35 mouse cellular contexts compared by ENCODE assay signal in genomic region chr17:23555243-23555916, GRCm38 (mm10). TPM values are rescaled to one million over a fixed set of nuclear protein-coding genes. Genes with fewer than 3 reads are reported as not detected.
DNase-seq lines count a peak whose midpoint lies in the region; ATAC-seq and TF ChIP-seq lines count a peak whose summit lies in the region.
"Had no signal": no experiment of that assay in that cellular context is flagged by ENCODE, and none has a peak within 500 bp of the region (broad histone marks: within the 10 kb centered on the region; RNA-seq: fewer than 3 reads in every experiment).

No protein-coding gene starts in this region.

- 72% methylated on average over 7 of the region's 7 CpGs for WGBS in heart, embryonic 10.5 days
- 56% methylated on average over 7 of the region's 7 CpGs for WGBS in liver, adult 2 months
- WGBS in liver, embryonic 11.5 days = 82% methylated on average over 7 of the region's 7 CpGs
- 69% methylated on average over 7 of the region's 7 CpGs for WGBS in intestine, embryonic 15.5 days
- 66% methylated on average over 7 of the region's 7 CpGs for WGBS in intestine, embryonic 16.5 days

- H3K4me2 ChIP-seq in liver, embryonic 11.5 days = no peak overlapping the region
- H3K4me2 ChIP-seq in intestine, embryonic 15.5 days (replicated peaks) = 0 out of 2 replicates have a peak overlapping the region, but pooled peaks have one; percentile 28
- peak overlapping the region; percentile 28 for H3K4me2 ChIP-seq in intestine, embryonic 16.5 days (ENCODE audit: low read depth, low read length)
- H3K4me2 ChIP-seq: embryonic facial prominence, embryonic 15.5 days; hindbrain, embryonic 15.5 days; midbrain, embryonic 12.5 days; neural tube, embryonic 12.5 days had no signal

- no peak overlapping the region for H3K4me3 ChIP-seq in heart, embryonic 10.5 days
- no peak overlapping the region for H3K4me3 ChIP-seq in liver, adult 2 months (ENCODE audit: insufficient read depth, low read depth, low read length)
- no peak overlapping the region for H3K4me3 ChIP-seq in liver, embryonic 11.5 days (ENCODE audit: low read depth, low read length)
- no peak overlapping the region for H3K4me3 ChIP-seq in intestine, embryonic 15.5 days (replicated peaks)
- peak overlapping the region; percentile 12 for H3K4me3 ChIP-seq in intestine, embryonic 16.5 days (ENCODE audit: low read length)
- H3K4me3 ChIP-seq: embryonic facial prominence, embryonic 15.5 days; heart, adult 2 months; hindbrain, embryonic 10.5 days; hindbrain, embryonic 15.5 days; midbrain, embryonic 12.5 days; myocyte; neural tube, embryonic 12.5 days had no signal

- intact Hi-C loops in heart, postnatal 25 days (cut with DNase I) = no loop called here

- no peaks in the 10 kb centered on the region for H3K27me3 ChIP-seq in heart, embryonic 10.5 days (ENCODE audit: insufficient read depth, poor library complexity, severe bottlenecking)
- H3K27me3 ChIP-seq in liver, adult 2 months (ENCODE audit: control insufficient read depth, insufficient read depth, low read length) = no peaks in the 10 kb centered on the region
- no peaks in the 10 kb centered on the region for H3K27me3 ChIP-seq in liver, embryonic 11.5 days (replicated peaks; ENCODE audit: control insufficient read depth, insufficient read depth, low read length)
- no peaks in the 10 kb centered on the region for H3K27me3 ChIP-seq in intestine, embryonic 15.5 days (replicated peaks)
- H3K27me3 ChIP-seq in intestine, embryonic 16.5 days (replicated peaks; ENCODE audit: control insufficient read depth, insufficient read depth, low read length) = no peaks in the 10 kb centered on the region
- H3K27me3 ChIP-seq: embryonic facial prominence, embryonic 15.5 days; hindbrain, embryonic 15.5 days; neural tube, embryonic 12.5 days had no signal

- no peak for TF ChIP-seq CTCF in liver, adult 2 months (IDR thresholded peaks at IDR 0.05; ENCODE audit: low read depth, low read length)

- peaks cover 12% of the 10 kb centered on the region for H3K4me1 ChIP-seq in heart, embryonic 10.5 days
- H3K4me1 ChIP-seq in liver, adult 2 months (ENCODE audit: control insufficient read depth, insufficient read depth, low read length) = peaks cover 38% of the 10 kb centered on the region
- peaks cover 8% of the 10 kb centered on the region; the same call in 1 of the 2 replicates for H3K4me1 ChIP-seq in liver, embryonic 11.5 days (replicated peaks; ENCODE audit: control insufficient read depth, insufficient read depth, low read length)
- H3K4me1 ChIP-seq in intestine, embryonic 15.5 days (replicated peaks) = peaks cover 14% of the 10 kb centered on the region
- peaks cover 10% of the 10 kb centered on the region for H3K4me1 ChIP-seq in intestine, embryonic 16.5 days (ENCODE audit: control insufficient read depth, insufficient read depth, low read length)
- H3K4me1 ChIP-seq: midbrain, embryonic 12.5 days had no signal

- H3K79me2 ChIP-seq in liver, adult 2 months (ENCODE audit: control insufficient read depth, insufficient read depth, low read length) = no peaks in the 10 kb centered on the region

- no peak for ATAC-seq in liver, embryonic 11.5 days (replicated peaks; ENCODE audit: low FRiP score)
- ATAC-seq in intestine, embryonic 15.5 days = peak; percentile 59
- peak; percentile 75 for ATAC-seq in intestine, embryonic 16.5 days
- ATAC-seq: forebrain, embryonic 14.5 days; lung, postnatal 0 days had no signal

- no peak for TF ChIP-seq POLR2A in liver, adult 2 months (IDR thresholded peaks at IDR 0.05; ENCODE audit: extremely low read depth, insufficient read depth, low read length)

- H3K9ac ChIP-seq in liver, adult 2 months (ENCODE audit: low read depth, low read length) = peak overlapping the region; percentile 14
- no peak overlapping the region for H3K9ac ChIP-seq in liver, embryonic 11.5 days (ENCODE audit: low read depth, low read length)
- H3K9ac ChIP-seq in intestine, embryonic 15.5 days = no peak overlapping the region
- H3K9ac ChIP-seq in intestine, embryonic 16.5 days (ENCODE audit: low read depth, low read length) = peak overlapping the region; percentile 54
- H3K9ac ChIP-seq: embryonic facial prominence, embryonic 15.5 days; hindbrain, embryonic 15.5 days; midbrain, embryonic 12.5 days; neural tube, embryonic 12.5 days had no signal

- 0 out of 2 replicates have a peak overlapping the region, but pooled peaks have one; percentile 12 for H3K27ac ChIP-seq in heart, embryonic 10.5 days
- peak overlapping the region; percentile 98 for H3K27ac ChIP-seq in liver, adult 2 months (replicated peaks; ENCODE audit: insufficient read depth, low read depth, low read length)
- no peak overlapping the region for H3K27ac ChIP-seq in liver, embryonic 11.5 days (ENCODE audit: low read depth, low read length)
- peak overlapping the region; percentile 42 for H3K27ac ChIP-seq in intestine, embryonic 15.5 days
- H3K27ac ChIP-seq in intestine, embryonic 16.5 days (ENCODE audit: low read length) = peak overlapping the region; percentile 67
- H3K27ac ChIP-seq: embryonic facial prominence, embryonic 15.5 days; heart, adult 2 months; hindbrain, embryonic 10.5 days; hindbrain, embryonic 15.5 days; midbrain, embryonic 12.5 days; neural tube, embryonic 12.5 days had no signal

- H3K36me3 ChIP-seq in heart, embryonic 10.5 days = peaks cover 60% of the 10 kb centered on the region
- H3K36me3 ChIP-seq in liver, adult 2 months (ENCODE audit: control insufficient read depth, insufficient read depth, low read length) = peaks cover 7% of the 10 kb centered on the region; the same call in 1 of the 2 replicates
- H3K36me3 ChIP-seq in liver, embryonic 11.5 days (ENCODE audit: control insufficient read depth, insufficient read depth, low read length) = peaks cover 6% of the 10 kb centered on the region; the same call in 1 of the 2 replicates
- peaks cover 20% of the 10 kb centered on the region for H3K36me3 ChIP-seq in intestine, embryonic 15.5 days
- H3K36me3 ChIP-seq in intestine, embryonic 16.5 days (ENCODE audit: control insufficient read depth, insufficient read depth, low read length) = peaks cover 19% of the 10 kb centered on the region

- H3K9me3 ChIP-seq in heart, embryonic 10.5 days = no peaks in the 10 kb centered on the region
- no peaks in the 10 kb centered on the region for H3K9me3 ChIP-seq in liver, embryonic 11.5 days (ENCODE audit: control insufficient read depth, low read length)
- no peaks in the 10 kb centered on the region for H3K9me3 ChIP-seq in intestine, embryonic 15.5 days
- H3K9me3 ChIP-seq in intestine, embryonic 16.5 days (ENCODE audit: control insufficient read depth, low read length) = no peaks in the 10 kb centered on the region
- H3K9me3 ChIP-seq: embryonic facial prominence, embryonic 15.5 days; hindbrain, embryonic 10.5 days; hindbrain, embryonic 15.5 days; megakaryocyte, embryonic 14.5 days; midbrain, embryonic 12.5 days; neural tube, embryonic 12.5 days had no signal

- DNase-seq in heart, embryonic 10.5 days (ENCODE audit: low spot score) = no peak
- no peak for DNase-seq in heart, postnatal 25 days (ENCODE audit: low spot score)
- peak; percentile 81 for DNase-seq in liver, adult 2 months (ENCODE audit: extremely low read depth, low read depth, low spot score)
- no peak for DNase-seq in liver, embryonic 11.5 days (ENCODE audit: low spot score)
- no peak for DNase-seq in cerebellum, adult 9-11 months
- DNase-seq: adrenal gland, postnatal 25 days; B cell, adult 2 months; cerebellum, adult 11-12 months; cerebellum, postnatal 10 days; gastrocnemius, postnatal 36 days; heart, adult 2 months; kidney, adult 9 months; kidney, postnatal 25 days; lung, adult 18-20 months; lung, postnatal 4 days; right cerebral cortex, postnatal 4 days had no signal

RNA-seq across cellular contexts. Expression of gene Zfp213, which starts 8.7 kb away (rescaled TPM):
- polyA plus RNA-seq in heart, embryonic 10.5 days (2016; fragmentation: Nextera tagmentation; extraction: Ambion mirVana) = 19.5 and 23.0 TPM in 2 replicates
- total RNA-seq in heart, postnatal 25 days (2021) = 1 to 10 TPM; 4.7 to 6.2 TPM
- total RNA-seq in liver, adult 2 months (2014; rRNA removed) = 4.5 and 4.8 TPM in 2 replicates
- polyA plus RNA-seq in liver, adult 2 months (2012; rRNA removed) = 7.6 and 10.7 TPM in 2 replicates
- 14.3 and 14.8 TPM in 2 replicates for polyA plus RNA-seq in liver, embryonic 11.5 days (2014; fragmentation: Nextera tagmentation; extraction: Ambion mirVana)
- 15.2 and 17.7 TPM in 2 replicates for polyA plus RNA-seq in intestine, embryonic 15.5 days (2015; fragmentation: Nextera tagmentation; extraction: Ambion mirVana)
- 16.0 and 16.8 TPM in 2 replicates for polyA plus RNA-seq in intestine, embryonic 16.5 days (2015; fragmentation: Nextera tagmentation; extraction: Ambion mirVana)

RNA-seq across cellular contexts. Expression of gene Zfp13, which starts 43.9 kb away (rescaled TPM):
- 12.0 and 15.4 TPM in 2 replicates for polyA plus RNA-seq in heart, embryonic 10.5 days (2016; fragmentation: Nextera tagmentation; extraction: Ambion mirVana)
- total RNA-seq in heart, postnatal 25 days (2021) = 1 to 10 TPM; 3.4 to 4.8 TPM
- 1.3 and 2.0 TPM in 2 replicates for total RNA-seq in liver, adult 2 months (2014; rRNA removed)
- 2.2 and 3.2 TPM in 2 replicates for polyA plus RNA-seq in liver, adult 2 months (2012; rRNA removed)
- polyA plus RNA-seq in liver, embryonic 11.5 days (2014; fragmentation: Nextera tagmentation; extraction: Ambion mirVana) = 5.6 and 6.3 TPM in 2 replicates
- 10.4 and 10.5 TPM in 2 replicates for polyA plus RNA-seq in intestine, embryonic 15.5 days (2015; fragmentation: Nextera tagmentation; extraction: Ambion mirVana)
- 8.6 and 8.8 TPM in 2 replicates for polyA plus RNA-seq in intestine, embryonic 16.5 days (2015; fragmentation: Nextera tagmentation; extraction: Ambion mirVana)

RNA-seq across cellular contexts. Expression of gene Zscan10, which starts 45.3 kb away (rescaled TPM):
- polyA plus RNA-seq in heart, embryonic 10.5 days (2016; fragmentation: Nextera tagmentation; extraction: Ambion mirVana) = 0.10 and 0.21 TPM in 2 replicates
- total RNA-seq in heart, postnatal 25 days (2021) = not detected
- total RNA-seq in liver, adult 2 months (2014; rRNA removed) = not detected in 2 replicates
- not detected in 2 replicates for polyA plus RNA-seq in liver, adult 2 months (2012; rRNA removed)
- polyA plus RNA-seq in liver, embryonic 11.5 days (2014; fragmentation: Nextera tagmentation; extraction: Ambion mirVana) = 0.12 and 0.25 TPM in 2 replicates
- polyA plus RNA-seq in intestine, embryonic 15.5 days (2015; fragmentation: Nextera tagmentation; extraction: Ambion mirVana) = 0.14 TPM in 1 of 2 replicates, not detected in the other
- polyA plus RNA-seq in intestine, embryonic 16.5 days (2015; fragmentation: Nextera tagmentation; extraction: Ambion mirVana) = 0.09 TPM in 1 of 2 replicates, not detected in the other
- total RNA-seq: adrenal gland, adult 18-20 months; adrenal gland, postnatal 25 days; common myeloid progenitor, adult 5-6 weeks; gastrocnemius, postnatal 36 days; heart, adult 2 months; layer of hippocampus, adult 18-20 months; layer of hippocampus, postnatal 10 days; left cerebral cortex, adult 18-20 months; left cerebral cortex, postnatal 25 days; midbrain, postnatal 0 days had no signal
- polyA plus RNA-seq: forebrain, embryonic 14.5 days; heart, adult 2 months; heart, embryonic 16.5 days; lung, postnatal 0 days; midbrain, embryonic 12.5 days; midbrain, postnatal 0 days had no signal

Comparison
In these comparisons a context has a peak if more than half of its experiments do, and no peak if none do; other contexts are left out.
1. H3K9ac ChIP-seq: peak in liver, adult 2 months (single experiment) and intestine, embryonic 16.5 days (single experiment); none in liver, embryonic 11.5 days (single experiment) and intestine, embryonic 15.5 days (single experiment).